Mouse (Mus musculus): ENCODE results near the gene Lyl1. TPM values are rescaled to one million over a fixed set of nuclear protein-coding genes. Genes with fewer than 3 reads are reported as not detected.

The Lyl1 gene
- total and polyA plus RNA-seq, 2 experiments from 2014 or later = 4.4 to 8.7 TPM

GRCm38 (mm10) chr8:84725941-84726259 is 24.6 kb downstream of the Lyl1 start:
- 18% methylated on average over 3 of the region's 3 CpGs for WGBS
- ATAC-seq (ENCODE audit: insufficient read depth, low read depth) = peak; percentile 27; the same call in 1 of the 2 replicates
- TF ChIP-seq CTCF (IDR thresholded peaks at IDR 0.05; ENCODE audit: low read depth) (peak; percentile 58), EP300 (IDR thresholded peaks at IDR 0.05; ENCODE audit: low read depth) (no peak)
- Histone ChIP-seq H3K4me1 (ENCODE audit: control insufficient read depth, insufficient read depth) (peaks cover 52% of the 10 kb centered on the region), H3K9me3 (replicated peaks; ENCODE audit: control insufficient read depth, low read length) (no peaks in the 10 kb centered on the region), H3K4me2 (ENCODE audit: low read depth, low read length) (no peak overlapping the region), H3K9ac (replicated peaks; ENCODE audit: low read depth, low read length) (no peak overlapping the region), H3K27ac (ENCODE audit: low read depth) (peak overlapping the region; percentile 62), H3K27me3 (ENCODE audit: control insufficient read depth, insufficient read depth, low read length) (no peaks in the 10 kb centered on the region), H3K4me3 (ENCODE audit: low read depth, low read length) (no peak overlapping the region), H3K36me3 (replicated peaks; ENCODE audit: control insufficient read depth, insufficient read depth, low read length) (peaks cover 19% of the 10 kb centered on the region)
- DNase-seq (ENCODE audit: low spot score) = peak; percentile 49

- Histone ChIP-seq H3K27ac (ENCODE audit: low read depth) (no peak overlapping the region), H3K4me2 (ENCODE audit: low read depth, low read length) (no peak overlapping the region), H3K9ac (replicated peaks; ENCODE audit: low read depth, low read length) (no peak overlapping the region), H3K27me3 (ENCODE audit: control insufficient read depth, insufficient read depth, low read length) (no peaks in the 10 kb centered on the region), H3K36me3 (replicated peaks; ENCODE audit: control insufficient read depth, insufficient read depth, low read length) (peaks cover 12% of the 10 kb centered on the region), H3K9me3 (replicated peaks; ENCODE audit: control insufficient read depth, low read length) (no peaks in the 10 kb centered on the region), H3K4me3 (ENCODE audit: low read depth, low read length) (no peak overlapping the region), H3K4me1 (ENCODE audit: control insufficient read depth, insufficient read depth) (peaks cover 64% of the 10 kb centered on the region)
- WGBS = 84% methylated on average over 3 of the region's 3 CpGs
- ATAC-seq (ENCODE audit: insufficient read depth, low read depth) (no peak), DNase-seq (ENCODE audit: low spot score) (no peak)
- TF ChIP-seq CTCF (IDR thresholded peaks at IDR 0.05; ENCODE audit: low read depth) (no peak), EP300 (IDR thresholded peaks at IDR 0.05; ENCODE audit: low read depth) (no peak)
Observed at GRCm38 (mm10) chr8:84728474-84728873, 27.2 kb downstream of the Lyl1 start.

GRCm38 (mm10) chr8:84729921-84730362 is 28.7 kb downstream of the Lyl1 start:
- H3K4me1 ChIP-seq (ENCODE audit: control insufficient read depth, insufficient read depth) = peaks cover 58% of the 10 kb centered on the region
- H3K9ac ChIP-seq (replicated peaks; ENCODE audit: low read depth, low read length) = no peak overlapping the region
- H3K36me3 ChIP-seq (replicated peaks; ENCODE audit: control insufficient read depth, insufficient read depth, low read length) = peaks cover 12% of the 10 kb centered on the region
- H3K9me3 ChIP-seq (replicated peaks; ENCODE audit: control insufficient read depth, low read length) = no peaks in the 10 kb centered on the region
- DNase-seq (ENCODE audit: low spot score) (peak; percentile 53), ATAC-seq (ENCODE audit: insufficient read depth, low read depth) (peak; percentile 10; the same call in 1 of the 2 replicates)
- no peaks in the 10 kb centered on the region for H3K27me3 ChIP-seq (ENCODE audit: control insufficient read depth, insufficient read depth, low read length)
- peak overlapping the region; percentile 78 for H3K27ac ChIP-seq (ENCODE audit: low read depth)
- no peak overlapping the region for H3K4me3 ChIP-seq (ENCODE audit: low read depth, low read length)
- 69% methylated on average over 16 of the region's 16 CpGs for WGBS
- no peak; the same call in 1 of the 2 replicates for TF ChIP-seq EP300 (IDR thresholded peaks at IDR 0.05; ENCODE audit: low read depth)
- no peak for TF ChIP-seq CTCF (IDR thresholded peaks at IDR 0.05; ENCODE audit: low read depth)
- H3K4me2 ChIP-seq (ENCODE audit: low read depth, low read length) = no peak overlapping the region

- peak overlapping the region; percentile 78 for H3K27ac ChIP-seq (ENCODE audit: low read depth)
- H3K4me1 ChIP-seq (ENCODE audit: control insufficient read depth, insufficient read depth) = peaks cover 57% of the 10 kb centered on the region
- TF ChIP-seq CTCF (IDR thresholded peaks at IDR 0.05; ENCODE audit: low read depth) (no peak), EP300 (IDR thresholded peaks at IDR 0.05; ENCODE audit: low read depth) (0 out of 2 replicates have a peak, but pooled peaks have one; percentile 63)
- no peak overlapping the region for H3K9ac ChIP-seq (replicated peaks; ENCODE audit: low read depth, low read length)
- H3K4me2 ChIP-seq (ENCODE audit: low read depth, low read length) = 0 out of 2 replicates have a peak overlapping the region, but pooled peaks have one; percentile 8
- ATAC-seq (ENCODE audit: insufficient read depth, low read depth) (peak; percentile 29), DNase-seq (ENCODE audit: low spot score) (peak; percentile 69)
- no peaks in the 10 kb centered on the region for H3K27me3 ChIP-seq (ENCODE audit: control insufficient read depth, insufficient read depth, low read length)
- peaks cover 12% of the 10 kb centered on the region for H3K36me3 ChIP-seq (replicated peaks; ENCODE audit: control insufficient read depth, insufficient read depth, low read length)
- H3K9me3 ChIP-seq (replicated peaks; ENCODE audit: control insufficient read depth, low read length) = no peaks in the 10 kb centered on the region
- H3K4me3 ChIP-seq (ENCODE audit: low read depth, low read length) = no peak overlapping the region
- 36% methylated on average over 9 of the region's 9 CpGs for WGBS
Observed at GRCm38 (mm10) chr8:84730541-84731370, 29.5 kb downstream of the Lyl1 start.

- Histone ChIP-seq H3K36me3 (replicated peaks; ENCODE audit: control insufficient read depth, insufficient read depth, low read length) (peaks cover 11% of the 10 kb centered on the region), H3K27me3 (ENCODE audit: control insufficient read depth, insufficient read depth, low read length) (no peaks in the 10 kb centered on the region), H3K4me2 (ENCODE audit: low read depth, low read length) (0 out of 2 replicates have a peak overlapping the region, but pooled peaks have one; percentile 8), H3K4me1 (ENCODE audit: control insufficient read depth, insufficient read depth) (peaks cover 58% of the 10 kb centered on the region), H3K9ac (replicated peaks; ENCODE audit: low read depth, low read length) (no peak overlapping the region), H3K4me3 (ENCODE audit: low read depth, low read length) (no peak overlapping the region), H3K9me3 (replicated peaks; ENCODE audit: control insufficient read depth, low read length) (no peaks in the 10 kb centered on the region), H3K27ac (ENCODE audit: low read depth) (peak overlapping the region; percentile 70)
- ATAC-seq (ENCODE audit: insufficient read depth, low read depth) (no peak), DNase-seq (ENCODE audit: low spot score) (no peak)
- 52% methylated on average over 11 of the region's 11 CpGs for WGBS
- TF ChIP-seq EP300 (IDR thresholded peaks at IDR 0.05; ENCODE audit: low read depth) = no peak
- no peak for TF ChIP-seq CTCF (IDR thresholded peaks at IDR 0.05; ENCODE audit: low read depth)
Observed at GRCm38 (mm10) chr8:84731371-84732177, 30.3 kb downstream of the Lyl1 start.
